Mouse (Mus musculus): Measurements from ENCODE around the gene Rplp1. TPM values are rescaled to one million over a fixed set of nuclear protein-coding genes. Genes with fewer than 3 reads are reported as not detected.

Rplp1 gene
- polyA plus RNA-seq, 1 experiment from 2014 or later: 1,342 TPM

DNA sequence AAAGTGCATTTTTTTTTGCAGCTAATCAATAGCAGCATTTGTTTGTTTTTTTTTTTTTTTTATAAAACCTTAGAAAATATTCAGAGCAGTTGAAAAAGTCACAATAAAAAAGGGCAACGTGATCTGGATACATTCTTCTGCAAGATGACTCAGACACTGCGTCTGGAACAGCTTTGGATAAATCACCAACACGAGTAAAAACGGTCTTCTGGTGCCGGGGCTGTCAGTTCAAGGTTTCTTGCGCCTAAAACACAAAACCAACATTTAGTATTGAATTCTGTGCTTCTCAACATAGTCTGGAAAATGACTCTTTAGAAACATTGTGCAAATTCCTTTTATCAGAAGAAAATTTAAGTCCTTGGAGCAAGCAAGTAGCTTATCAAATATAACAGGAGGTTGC, 3.1 kb upstream of the Rplp1 start:
- Histone ChIP-seq H3K27me3 (replicated peaks; ENCODE audit: control insufficient read depth, insufficient read depth, low read length) (no peaks in the 10 kb centered on the region), H3K4me1 (ENCODE audit: control insufficient read depth, insufficient read depth, low read length) (peaks cover 7% of the 10 kb centered on the region), H3K9me3 (replicated peaks; ENCODE audit: control insufficient read depth, low read length) (no peaks in the 10 kb centered on the region), H3K4me3 (ENCODE audit: low read depth, low read length) (no peak overlapping the region), H3K27ac (ENCODE audit: low read depth, low read length) (no peak overlapping the region), H3K4me2 (ENCODE audit: low read length) (no peak overlapping the region), H3K36me3 (ENCODE audit: control insufficient read depth, insufficient read depth, low read length) (peaks cover 60% of the 10 kb centered on the region), H3K9ac (ENCODE audit: low read length) (no peak overlapping the region)
- DNase-seq (ENCODE audit: low spot score) (no peak), ATAC-seq (no peak)
- WGBS: 92% methylated on average over 6 of the region's 6 CpGs

DNA sequence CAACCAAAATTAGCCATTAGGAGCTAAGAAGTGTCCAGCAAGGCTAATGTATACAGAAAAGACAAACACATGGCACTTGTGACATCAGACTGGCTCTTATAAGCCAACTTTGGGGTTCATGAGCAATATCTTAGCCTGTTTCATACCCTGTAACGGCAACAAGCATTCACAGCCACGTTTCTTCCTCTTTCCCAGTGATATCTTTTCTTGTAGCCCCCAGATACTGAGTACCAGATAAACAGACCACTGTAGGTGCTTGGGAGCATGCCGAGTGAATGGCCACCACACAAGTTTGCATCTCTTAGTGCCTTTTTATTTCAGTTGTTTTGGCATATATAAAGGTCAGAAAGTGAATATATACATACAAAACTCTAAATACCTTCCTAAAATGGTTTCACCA, 2.6 kb upstream of the Rplp1 start:
- peaks cover 60% of the 10 kb centered on the region for H3K36me3 ChIP-seq (ENCODE audit: control insufficient read depth, insufficient read depth, low read length)
- H3K9me3 ChIP-seq (replicated peaks; ENCODE audit: control insufficient read depth, low read length): no peaks in the 10 kb centered on the region
- ATAC-seq (no peak), DNase-seq (ENCODE audit: low spot score) (no peak)
- peaks cover 7% of the 10 kb centered on the region for H3K4me1 ChIP-seq (ENCODE audit: control insufficient read depth, insufficient read depth, low read length)
- 90% methylated on average over 3 of the region's 3 CpGs for WGBS
- no peak overlapping the region for H3K4me2 ChIP-seq (ENCODE audit: low read length)
- H3K4me3 ChIP-seq (ENCODE audit: low read depth, low read length): no peak overlapping the region
- no peak overlapping the region for H3K9ac ChIP-seq (ENCODE audit: low read length)
- H3K27ac ChIP-seq (ENCODE audit: low read depth, low read length): no peak overlapping the region
- no peaks in the 10 kb centered on the region for H3K27me3 ChIP-seq (replicated peaks; ENCODE audit: control insufficient read depth, insufficient read depth, low read length)

DNA sequence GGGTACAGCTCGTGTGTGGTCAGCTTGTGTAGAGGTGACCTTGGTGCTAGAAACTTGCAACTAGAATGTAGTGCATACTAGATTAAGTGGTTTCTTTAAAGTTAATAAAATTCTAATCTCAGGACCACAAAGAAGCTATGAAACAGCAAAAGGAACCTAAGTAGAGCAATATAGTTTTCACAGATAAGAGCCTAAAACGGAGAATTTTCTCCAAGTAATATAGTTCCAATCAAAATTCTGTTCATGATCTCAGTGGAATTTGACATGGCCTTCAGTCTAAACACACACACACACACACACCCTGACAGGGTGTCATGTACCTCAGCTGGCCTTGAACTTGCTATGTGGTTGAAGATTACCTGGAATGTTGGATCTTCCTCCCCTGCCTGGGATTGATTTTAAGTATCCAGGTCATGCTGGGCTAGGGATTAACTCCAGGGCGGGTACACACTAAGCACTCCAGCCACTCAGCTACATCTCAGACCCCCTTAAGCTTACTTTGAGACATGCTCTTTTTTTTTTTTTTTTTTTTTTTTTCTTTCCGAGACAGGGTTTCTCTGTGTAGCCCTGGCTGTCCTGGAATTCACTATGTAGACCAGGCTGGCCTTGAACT, 1.2 kb upstream of the Rplp1 start:
- peak overlapping the region; percentile 67 for H3K9ac ChIP-seq (ENCODE audit: low read length)
- no peaks in the 10 kb centered on the region for H3K9me3 ChIP-seq (replicated peaks; ENCODE audit: control insufficient read depth, low read length)
- no peak for DNase-seq (ENCODE audit: low spot score)
- H3K27ac ChIP-seq (ENCODE audit: low read depth, low read length): no peak overlapping the region
- no peaks in the 10 kb centered on the region for H3K27me3 ChIP-seq (replicated peaks; ENCODE audit: control insufficient read depth, insufficient read depth, low read length)
- ATAC-seq: no peak
- WGBS: 48% methylated on average over 4 of the region's 4 CpGs
- peaks cover 63% of the 10 kb centered on the region for H3K36me3 ChIP-seq (ENCODE audit: control insufficient read depth, insufficient read depth, low read length)
- H3K4me3 ChIP-seq (ENCODE audit: low read depth, low read length): peak overlapping the region; percentile 90; the same call in 1 of the 2 replicates
- H3K4me2 ChIP-seq (ENCODE audit: low read length): peak overlapping the region; percentile 90
- peaks cover 7% of the 10 kb centered on the region for H3K4me1 ChIP-seq (ENCODE audit: control insufficient read depth, insufficient read depth, low read length)

- Histone ChIP-seq H3K4me2 (ENCODE audit: low read length) (peak overlapping the region; percentile 90), H3K4me1 (ENCODE audit: control insufficient read depth, insufficient read depth, low read length) (peaks cover 7% of the 10 kb centered on the region), H3K9me3 (replicated peaks; ENCODE audit: control insufficient read depth, low read length) (no peaks in the 10 kb centered on the region), H3K36me3 (ENCODE audit: control insufficient read depth, insufficient read depth, low read length) (peaks cover 58% of the 10 kb centered on the region), H3K9ac (ENCODE audit: low read length) (peak overlapping the region; percentile 67), H3K27me3 (replicated peaks; ENCODE audit: control insufficient read depth, insufficient read depth, low read length) (no peaks in the 10 kb centered on the region), H3K4me3 (ENCODE audit: low read depth, low read length) (peak overlapping the region; percentile 90), H3K27ac (ENCODE audit: low read depth, low read length) (peak overlapping the region; percentile 92)
- ATAC-seq: no peak; the same call in 1 of the 2 replicates
- no peak for DNase-seq (ENCODE audit: low spot score)
- 4% methylated on average over 13 of the region's 13 CpGs for WGBS
These were observed 567 bp upstream of the Rplp1 start for GRCm38 (mm10) chr9:61914917-61915300.

GRCm38 (mm10) chr9:61911300-61912128, 2.8 kb downstream of the Rplp1 start:
- no peak overlapping the region for H3K4me2 ChIP-seq (ENCODE audit: low read length)
- peaks cover 29% of the 10 kb centered on the region for H3K36me3 ChIP-seq (ENCODE audit: control insufficient read depth, insufficient read depth, low read length)
- no peak for ATAC-seq
- H3K9me3 ChIP-seq (replicated peaks; ENCODE audit: control insufficient read depth, low read length): no peaks in the 10 kb centered on the region
- 57% methylated on average over 6 of the region's 6 CpGs for WGBS
- no peak overlapping the region for H3K27ac ChIP-seq (ENCODE audit: low read depth, low read length)
- no peak for DNase-seq (ENCODE audit: low spot score)
- H3K9ac ChIP-seq (ENCODE audit: low read length): no peak overlapping the region
- H3K4me1 ChIP-seq (ENCODE audit: control insufficient read depth, insufficient read depth, low read length): peaks cover 7% of the 10 kb centered on the region
- H3K27me3 ChIP-seq (replicated peaks; ENCODE audit: control insufficient read depth, insufficient read depth, low read length): no peaks in the 10 kb centered on the region
- no peak overlapping the region for H3K4me3 ChIP-seq (ENCODE audit: low read depth, low read length)

- DNase-seq (ENCODE audit: low spot score) (peak; percentile 54), ATAC-seq (no peak)
- WGBS: 43% methylated on average over 20 of the region's 20 CpGs
- Histone ChIP-seq H3K4me2 (ENCODE audit: low read length) (no peak overlapping the region), H3K4me1 (ENCODE audit: control insufficient read depth, insufficient read depth, low read length) (peaks cover 7% of the 10 kb centered on the region), H3K9me3 (replicated peaks; ENCODE audit: control insufficient read depth, low read length) (no peaks in the 10 kb centered on the region), H3K27me3 (replicated peaks; ENCODE audit: control insufficient read depth, insufficient read depth, low read length) (no peaks in the 10 kb centered on the region), H3K4me3 (ENCODE audit: low read depth, low read length) (no peak overlapping the region), H3K36me3 (ENCODE audit: control insufficient read depth, insufficient read depth, low read length) (peaks cover 28% of the 10 kb centered on the region), H3K9ac (ENCODE audit: low read length) (no peak overlapping the region), H3K27ac (ENCODE audit: low read depth, low read length) (no peak overlapping the region)
These were observed 3.7 kb downstream of the Rplp1 start for GRCm38 (mm10) chr9:61910526-61911256.

GRCm38 (mm10) chr9:61909633-61910032, 4.7 kb downstream of the Rplp1 start:
- 100% methylated on average over 1 of the region's 1 CpGs for WGBS
- Histone ChIP-seq H3K27ac (ENCODE audit: low read depth, low read length) (no peak overlapping the region), H3K9ac (ENCODE audit: low read length) (no peak overlapping the region), H3K4me2 (ENCODE audit: low read length) (no peak overlapping the region), H3K4me1 (ENCODE audit: control insufficient read depth, insufficient read depth, low read length) (peaks cover 7% of the 10 kb centered on the region), H3K9me3 (replicated peaks; ENCODE audit: control insufficient read depth, low read length) (no peaks in the 10 kb centered on the region), H3K36me3 (ENCODE audit: control insufficient read depth, insufficient read depth, low read length) (peaks cover 28% of the 10 kb centered on the region), H3K27me3 (replicated peaks; ENCODE audit: control insufficient read depth, insufficient read depth, low read length) (no peaks in the 10 kb centered on the region), H3K4me3 (ENCODE audit: low read depth, low read length) (no peak overlapping the region)
- no peak for ATAC-seq
- no peak for DNase-seq (ENCODE audit: low spot score)

DNA sequence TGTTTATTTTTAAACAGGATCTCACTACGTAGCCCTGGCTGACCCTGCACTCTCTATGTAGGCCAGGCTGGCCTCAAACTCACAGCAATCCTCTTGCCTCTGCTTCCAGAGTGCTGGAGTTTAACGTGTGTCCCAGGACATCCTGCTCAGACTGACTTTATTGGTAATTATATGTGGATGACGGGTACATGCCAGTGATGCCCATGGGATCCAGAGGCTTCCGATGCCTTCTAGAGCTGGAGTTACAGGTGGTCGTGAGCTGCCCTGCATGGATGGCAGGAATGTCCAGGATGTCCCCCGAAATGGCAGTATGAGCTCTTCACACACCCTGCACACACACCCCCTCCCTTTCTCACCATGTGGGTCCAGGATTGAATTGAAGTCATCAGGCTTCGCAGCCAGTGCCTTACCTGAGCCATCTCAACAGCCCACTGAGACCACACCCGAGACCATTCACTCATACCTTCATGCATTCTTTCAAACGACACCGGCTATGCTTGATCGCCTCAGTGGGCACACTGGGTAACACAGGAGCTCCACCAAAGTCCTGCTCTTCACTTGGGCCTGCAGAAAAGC, 5.4 kb downstream of the Rplp1 start:
- 90% methylated on average over 11 of the region's 11 CpGs for WGBS
- DNase-seq (ENCODE audit: low spot score) (no peak), ATAC-seq (no peak)
- Histone ChIP-seq H3K4me1 (ENCODE audit: control insufficient read depth, insufficient read depth, low read length) (peaks cover 7% of the 10 kb centered on the region), H3K36me3 (ENCODE audit: control insufficient read depth, insufficient read depth, low read length) (peaks cover 28% of the 10 kb centered on the region), H3K9me3 (replicated peaks; ENCODE audit: control insufficient read depth, low read length) (no peaks in the 10 kb centered on the region), H3K4me3 (ENCODE audit: low read depth, low read length) (no peak overlapping the region), H3K27me3 (replicated peaks; ENCODE audit: control insufficient read depth, insufficient read depth, low read length) (no peaks in the 10 kb centered on the region), H3K27ac (ENCODE audit: low read depth, low read length) (no peak overlapping the region), H3K4me2 (ENCODE audit: low read length) (no peak overlapping the region), H3K9ac (ENCODE audit: low read length) (no peak overlapping the region)
